Mouse (Mus musculus) layer of hippocampus, postnatal 14 days (tissue): ENCODE data around the gene Mlc1. TPM values are rescaled to one million over a fixed set of nuclear protein-coding genes. Genes with fewer than 3 reads are reported as not detected.

Experiments
- DNase-seq, 2 experiments: peaks; one replicate each; pipeline ENCODE4 v3.0.0; 2021 to 2022; ENCODE audit warnings: low spot score in 2 of 2, mixed read lengths in 1 of 2
- long read RNA-seq, 2 experiments: library from polyadenylated mRNA; stranded (forward); transcript quantifications; one replicate each; pipeline ENCODE4 v2.0.0; 2021
- total RNA-seq, 2 experiments: library from RNA; stranded (reverse); gene quantifications; 2 replicates each; pipeline ENCODE4 v1.2.3; 2021

Mlc1 gene
- total RNA-seq = 100 to 1,000 TPM; 132 to 137 TPM
- long read RNA-seq, experiment 1, transcript Mlc1-201 (12 exons, 2,783 nt) = major isoform, 91 of 127 reads
- long read RNA-seq, experiment 1, transcript Mlc1-202 (12 exons, 2,801 nt) = minor isoform, 10 of 127 reads
- long read RNA-seq, experiment 1, partial matches to known transcripts = 16 of 127 reads
- long read RNA-seq, experiment 1, other reads (novel, unspliced or antisense) = 10 of 127 reads
- long read RNA-seq, experiment 2, transcript Mlc1-201 (12 exons, 2,783 nt) = major isoform, 103 of 135 reads
- long read RNA-seq, experiment 2, partial matches to known transcripts = 17 of 135 reads
- long read RNA-seq, experiment 2, other reads (novel, unspliced or antisense) = 11 of 135 reads

DNA sequence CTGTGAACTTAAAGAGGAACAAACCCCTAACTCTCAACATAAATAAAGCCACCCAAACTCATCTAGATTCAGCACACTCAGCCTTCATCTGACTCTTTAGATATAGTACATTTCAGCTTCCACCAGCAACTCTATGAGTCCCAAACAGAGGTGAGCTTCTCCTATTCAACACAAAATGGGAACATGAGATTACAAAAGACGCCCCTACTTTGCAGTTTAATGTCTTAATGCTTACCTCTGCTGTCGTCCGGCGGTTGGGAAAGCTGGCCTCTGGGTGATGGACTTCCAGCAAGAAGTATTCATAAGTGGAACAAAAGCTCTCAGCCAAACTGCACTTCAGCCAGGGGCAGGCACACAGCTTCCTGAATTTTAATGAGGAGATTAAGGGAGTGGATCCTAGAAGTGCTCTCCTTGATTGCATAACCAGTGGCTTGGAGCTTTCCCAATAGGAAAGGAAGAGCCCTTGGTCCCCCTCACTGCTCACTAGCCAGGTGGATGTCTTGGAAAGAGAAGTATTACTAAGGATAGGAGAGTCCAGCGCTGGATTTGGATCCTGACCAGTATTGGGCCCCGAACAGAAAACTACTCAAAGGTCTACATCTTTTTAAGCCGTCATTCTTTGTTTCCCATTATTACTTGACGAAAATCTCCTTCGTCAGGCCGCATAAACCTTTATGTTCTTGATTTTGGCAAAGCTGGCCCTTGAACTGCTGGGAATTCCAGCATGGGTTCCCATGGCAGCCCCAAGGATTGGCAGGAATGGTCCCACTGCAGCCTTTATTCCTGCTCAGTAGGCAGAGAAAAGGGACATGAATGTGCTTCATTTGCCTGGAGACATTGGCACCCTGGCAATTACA lies at the start of gene Mlc1:
Gene Mlc1, minus strand, starts transcription at position 727 of the 857 bp plus-strand sequence.
- peak; percentile 29 to 80 for DNase-seq

DNA sequence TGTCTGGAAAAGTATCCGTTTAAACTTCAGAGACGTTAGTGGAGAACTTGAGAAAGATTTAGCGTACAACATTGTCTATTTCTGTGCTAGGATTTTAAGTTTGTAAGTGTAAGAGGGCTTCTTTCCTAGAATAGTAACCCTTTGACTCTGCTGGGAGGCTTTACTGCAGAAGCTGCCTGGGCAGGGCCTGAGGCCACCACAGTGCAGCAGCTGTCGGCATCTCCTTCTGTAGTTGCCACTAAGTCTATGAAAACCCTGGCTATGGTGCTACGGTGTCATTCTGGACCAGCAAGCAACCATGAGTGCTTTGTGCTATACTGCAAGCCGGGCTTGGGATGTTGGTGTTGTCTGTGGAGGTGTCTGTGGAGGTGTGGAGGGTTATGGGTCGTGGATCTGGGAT lies 41.7 kb upstream of the Mlc1 start:
- no peak for DNase-seq

DNA sequence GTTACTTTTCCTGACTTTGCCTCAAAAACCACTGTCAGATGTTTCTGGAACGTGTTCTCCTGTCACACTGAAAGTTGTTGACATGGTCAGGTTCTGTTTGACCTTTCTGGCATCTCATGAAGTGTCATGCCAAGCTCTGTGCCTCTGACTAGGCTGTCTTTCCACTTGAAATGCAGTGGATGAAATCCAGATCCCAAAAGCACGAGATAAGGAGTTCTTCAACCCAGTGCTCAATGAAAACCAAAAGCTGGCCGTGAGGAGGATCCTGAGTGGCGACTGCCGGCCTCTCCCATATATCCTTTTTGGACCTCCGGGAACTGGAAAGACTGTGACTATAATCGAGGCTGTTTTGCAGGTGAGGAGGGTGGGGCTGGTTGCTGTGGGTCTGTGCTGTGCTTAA lies 41.3 kb upstream of the Mlc1 start:
- no peak for DNase-seq

DNA sequence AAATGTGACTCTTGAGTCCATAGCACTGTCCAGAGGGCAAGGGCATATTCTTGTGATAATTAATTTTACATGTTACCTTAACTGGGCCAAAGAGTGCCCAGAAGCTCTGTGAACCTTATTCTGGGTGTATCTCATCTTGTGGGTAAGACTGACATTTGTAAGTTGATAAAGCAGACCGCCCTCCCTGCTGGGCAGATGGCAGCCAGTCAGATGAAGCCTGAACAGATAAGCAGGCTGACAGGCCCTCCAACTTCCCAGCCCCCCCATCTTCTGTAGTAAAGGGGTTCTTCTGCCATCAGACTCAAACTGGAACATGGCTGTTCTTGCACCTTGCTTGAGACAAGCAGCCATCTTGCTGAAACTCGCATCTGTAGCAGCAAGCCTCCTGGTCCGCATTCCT lies 37.9 kb upstream of the Mlc1 start:
- DNase-seq = peak in 1 of 2 experiments; percentile 14

DNA sequence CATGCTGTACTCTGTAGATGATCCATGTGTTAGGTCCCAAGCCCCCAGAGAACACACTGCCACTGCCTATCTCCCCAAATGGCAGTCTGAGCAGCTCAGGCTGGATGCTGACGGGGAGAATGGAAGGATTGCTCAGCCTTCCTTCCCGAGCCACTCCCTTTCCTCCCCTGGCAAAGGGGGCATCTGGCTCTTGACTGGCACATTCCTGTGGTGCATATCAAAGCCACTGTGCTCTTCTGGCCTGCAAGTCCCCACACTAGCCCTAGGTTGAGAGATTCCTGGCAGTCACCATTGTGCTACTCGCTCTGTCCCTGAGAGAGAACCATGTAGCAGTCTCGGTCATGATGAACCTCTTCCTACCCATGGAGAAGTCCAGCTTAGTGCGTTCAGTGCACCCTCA lies 29.0 kb upstream of the Mlc1 start:
- no peak for DNase-seq

DNA sequence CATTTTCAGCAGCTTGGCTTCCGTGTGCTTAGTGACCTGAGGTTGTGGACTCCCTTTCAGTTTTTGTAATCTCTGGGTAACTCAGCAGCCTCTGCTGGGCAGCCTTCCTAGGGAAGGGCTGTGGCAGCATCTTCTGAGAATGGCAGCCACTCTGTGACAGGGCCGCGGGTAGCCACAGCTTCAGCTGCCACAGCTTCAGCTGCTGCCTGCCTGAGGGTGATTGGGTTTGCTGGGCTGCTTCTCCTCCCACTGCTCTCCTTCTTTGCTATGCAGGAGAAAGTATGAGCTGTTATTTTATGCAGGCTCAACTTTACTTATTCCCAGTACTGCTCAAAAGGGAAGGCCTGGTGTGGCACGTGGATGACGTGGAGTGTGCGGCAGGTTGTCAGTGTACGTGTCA lies 28.2 kb upstream of the Mlc1 start:
- no peak for DNase-seq

DNA sequence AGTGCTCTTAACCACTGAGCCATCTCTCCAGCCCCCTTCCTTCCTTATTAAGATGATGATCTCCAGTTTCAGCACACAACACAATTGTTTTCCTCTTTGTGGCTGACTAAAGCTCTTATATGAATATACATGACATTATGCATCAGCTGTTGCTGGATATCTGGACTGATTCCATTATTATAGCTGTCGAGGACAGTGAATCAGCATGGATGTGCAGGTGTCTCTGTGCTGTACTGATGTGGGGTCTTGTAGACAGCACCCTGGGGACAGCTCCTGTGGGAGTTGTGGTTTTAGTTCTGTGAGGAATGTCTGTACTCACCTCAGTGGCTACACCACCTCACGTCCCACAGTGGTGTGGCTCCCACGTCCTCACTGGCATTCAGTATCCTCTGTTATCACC lies 22.4 kb upstream of the Mlc1 start:
- DNase-seq = no peak

DNA sequence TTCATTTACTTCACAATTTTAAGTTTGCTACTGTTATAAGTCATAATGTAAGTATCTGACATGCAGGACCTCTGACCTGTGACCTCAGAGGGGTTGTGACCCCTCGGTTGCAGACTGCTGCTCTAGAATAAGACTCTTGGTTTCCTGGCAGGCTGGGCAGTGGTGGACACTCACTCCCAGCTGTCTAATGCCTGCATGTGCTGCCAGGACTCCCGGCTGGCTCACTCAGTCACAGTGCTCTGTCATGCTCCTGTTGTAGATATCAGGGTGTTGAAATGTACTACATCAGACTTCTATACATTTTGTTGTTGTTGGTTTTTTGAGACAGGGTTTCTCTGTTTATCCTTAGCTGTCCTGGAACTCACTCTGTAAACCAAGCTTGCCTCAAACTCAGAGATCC lies 21.6 kb upstream of the Mlc1 start:
- no peak for DNase-seq

DNA sequence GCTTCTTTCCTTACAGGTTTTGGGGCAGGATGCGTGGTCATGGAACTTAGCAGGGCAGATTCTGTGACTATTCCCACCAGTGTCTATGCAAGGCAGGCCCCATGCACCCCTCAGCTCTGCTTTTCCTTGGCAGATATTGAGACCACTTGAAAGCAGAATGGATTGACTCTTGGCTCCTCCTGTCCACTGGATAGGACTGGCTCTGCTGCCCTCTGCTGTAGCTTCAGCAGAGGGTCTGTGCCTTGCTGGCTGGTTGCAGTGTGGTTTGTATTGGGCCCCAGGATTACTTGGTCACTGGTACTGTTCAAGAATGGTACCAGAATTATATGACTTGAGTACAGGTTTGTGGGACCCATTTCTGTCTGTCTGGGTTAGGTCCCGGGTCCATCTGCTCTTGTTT lies 20.3 kb upstream of the Mlc1 start:
- peak in 1 of 2 experiments; percentile 16 for DNase-seq

DNA sequence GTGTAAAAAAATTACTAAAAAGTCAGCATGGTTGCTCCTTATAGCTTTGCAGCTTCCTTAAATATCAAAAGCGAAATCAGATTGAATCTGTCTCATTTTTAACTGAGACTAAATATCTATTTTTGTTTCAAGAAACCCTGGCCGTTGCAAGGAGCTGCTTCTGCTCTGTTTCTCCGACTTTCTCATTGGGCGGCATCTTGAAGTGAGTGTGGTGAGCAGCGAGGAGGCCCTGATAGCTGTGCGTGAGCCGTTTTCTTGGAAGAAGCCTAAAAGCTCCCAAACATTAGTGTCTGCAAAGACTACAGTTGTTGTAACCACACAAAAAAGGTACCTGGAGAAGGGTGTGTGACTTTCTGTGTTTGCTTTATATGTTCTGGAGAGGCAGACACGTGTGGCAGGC lies 19.8 kb upstream of the Mlc1 start:
- DNase-seq = no peak

DNA sequence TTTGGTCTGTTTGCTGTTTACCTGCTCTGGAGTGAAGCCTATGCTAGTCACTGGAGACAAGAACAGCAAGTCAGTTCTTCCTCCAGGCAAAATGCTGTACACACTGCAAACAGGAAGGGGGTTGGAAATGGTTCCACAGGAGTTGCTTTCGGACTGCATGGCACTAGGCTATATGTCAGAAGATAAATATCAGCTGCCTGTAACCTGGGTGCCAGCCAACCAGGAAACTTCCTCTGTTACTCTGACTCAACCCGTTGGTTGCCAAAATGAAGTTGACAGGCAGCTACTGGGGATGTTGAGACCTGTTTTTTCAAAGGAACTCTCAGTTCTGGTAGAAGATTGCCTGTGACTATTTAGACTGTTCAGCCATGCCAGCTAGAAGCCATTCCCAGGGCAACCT lies 10.4 kb upstream of the Mlc1 start:
- no peak for DNase-seq

DNA sequence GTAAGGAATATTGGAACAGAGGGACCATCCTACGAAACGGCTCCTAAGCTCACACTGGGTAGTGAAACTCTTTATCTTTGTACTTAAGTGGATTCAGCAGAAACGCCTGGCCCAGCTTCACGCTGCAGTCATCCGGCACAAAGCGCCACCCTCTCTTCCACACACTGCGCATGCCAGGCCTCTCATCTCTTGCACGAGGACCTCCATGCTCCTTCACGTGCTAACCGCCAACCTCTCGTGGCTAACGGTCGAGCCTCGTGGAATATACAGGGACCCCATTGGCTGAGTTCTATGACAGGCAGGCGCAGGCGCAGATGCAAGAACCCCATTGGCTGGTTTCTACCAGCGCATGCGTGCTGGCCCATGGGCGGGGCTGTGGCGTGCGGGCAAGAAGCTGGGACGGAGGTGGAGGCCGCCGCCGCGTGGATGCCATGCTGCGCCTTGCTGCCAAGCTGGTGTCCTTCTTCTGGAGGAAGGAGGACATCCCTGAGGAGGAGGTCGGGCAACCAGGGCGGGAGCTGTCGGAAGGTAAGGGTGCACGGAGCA lies 3.8 kb upstream of the Mlc1 start, which contains the start of gene Mov10l1:
Gene Mov10l1, plus strand, starts transcription at position 376 of the 546 bp plus-strand sequence.
- no peak for DNase-seq

DNA sequence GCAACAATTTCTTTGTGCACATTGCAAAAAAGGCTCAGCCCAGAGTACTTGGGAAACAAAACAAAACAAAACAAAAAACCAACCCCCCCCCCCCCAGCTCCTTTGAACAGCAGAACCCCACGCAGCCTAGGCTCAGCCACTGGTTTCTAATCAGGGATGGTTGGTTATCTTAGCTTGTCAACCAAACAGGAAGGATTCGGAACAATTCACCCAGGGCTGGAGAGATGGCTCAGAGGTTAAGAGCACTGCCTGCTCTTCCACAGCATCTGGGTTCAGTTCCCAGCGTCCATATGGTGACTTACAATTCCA lies 285 bp upstream of the Mlc1 start:
- DNase-seq = no peak

DNA sequence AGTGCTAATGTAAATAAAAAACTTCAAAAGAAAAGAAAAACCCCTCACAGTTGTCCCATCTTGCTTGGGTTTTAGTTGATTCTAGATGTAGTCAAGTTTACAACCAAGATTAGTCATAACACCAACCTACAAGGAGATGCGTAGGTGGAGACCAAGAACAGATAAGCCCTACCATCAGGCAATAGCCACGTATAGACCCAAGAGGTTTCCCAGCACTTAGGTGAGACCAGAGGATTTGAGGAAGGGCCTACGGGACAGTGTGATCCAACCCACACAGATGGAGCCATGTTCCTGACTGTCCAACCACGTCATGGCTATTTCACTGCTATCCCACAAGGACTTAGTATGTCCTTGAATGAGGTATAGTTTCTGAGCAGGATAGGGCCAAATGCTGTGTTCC lies 6.5 kb downstream of the Mlc1 start:
- no peak for DNase-seq

DNA sequence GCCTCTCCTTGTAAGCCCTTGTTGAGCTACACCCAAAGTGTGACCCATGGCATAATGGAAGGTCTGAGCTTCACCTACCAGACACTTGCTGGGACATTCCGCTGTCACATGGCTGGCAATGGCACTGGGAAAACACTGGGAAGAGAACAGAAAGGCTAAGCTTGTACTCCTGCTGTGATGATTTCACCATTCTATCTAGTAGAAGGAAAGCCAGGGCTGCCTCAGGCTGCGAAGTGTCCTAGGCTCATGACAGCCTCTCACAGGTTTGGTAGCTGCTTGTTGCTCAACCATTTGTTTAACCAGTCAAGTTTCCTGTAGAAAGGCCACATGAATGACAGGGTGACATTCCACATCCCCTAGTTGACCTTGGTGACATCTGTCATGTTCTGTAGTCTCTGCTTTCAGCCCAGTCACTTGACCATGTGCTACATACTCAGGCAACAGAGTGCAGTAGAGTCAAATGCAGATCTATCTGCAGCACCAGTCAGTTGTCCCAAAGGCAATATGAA lies 14.7 kb downstream of the Mlc1 start:
- no peak for DNase-seq

DNA sequence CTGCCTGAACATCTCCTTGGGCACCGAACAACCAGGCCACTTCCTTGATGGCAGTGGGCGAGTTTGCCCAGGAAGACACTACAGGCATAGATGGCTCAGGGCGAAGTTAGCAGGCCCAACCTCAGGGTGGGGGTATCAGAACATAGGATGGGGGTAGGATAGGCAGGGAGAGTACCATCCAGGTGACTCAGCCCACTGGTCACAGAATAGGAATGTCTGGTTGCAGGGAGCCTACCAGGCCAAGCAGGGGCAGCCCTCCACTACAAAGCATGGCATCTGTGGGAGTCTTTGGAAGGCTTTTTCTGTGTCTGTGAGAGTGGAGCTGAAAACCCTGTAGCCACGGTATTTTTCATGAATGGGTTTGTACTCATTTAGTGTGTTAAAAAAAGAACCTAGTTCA lies 21.3 kb downstream of the Mlc1 start:
- DNase-seq = no peak

DNA sequence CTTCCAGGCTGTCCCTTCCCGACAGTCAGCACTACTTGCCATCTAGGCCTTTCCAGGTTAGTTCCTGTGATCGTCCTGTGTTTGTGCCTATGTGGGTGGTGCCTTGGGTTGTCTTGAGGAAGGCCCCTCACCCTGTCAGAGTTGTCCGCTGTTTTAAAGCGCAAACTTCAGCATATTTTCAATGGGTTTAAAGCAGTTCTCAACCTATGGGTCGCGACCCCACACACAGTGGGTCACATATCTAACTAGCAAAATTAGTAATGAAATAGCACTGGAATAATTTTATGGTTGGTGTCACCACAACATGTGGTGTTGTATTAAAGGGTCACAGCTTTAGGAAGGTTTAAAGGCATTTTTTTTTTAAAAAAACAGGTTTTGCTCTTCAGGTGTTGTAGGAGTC lies 23.5 kb downstream of the Mlc1 start:
- no peak for DNase-seq

DNA sequence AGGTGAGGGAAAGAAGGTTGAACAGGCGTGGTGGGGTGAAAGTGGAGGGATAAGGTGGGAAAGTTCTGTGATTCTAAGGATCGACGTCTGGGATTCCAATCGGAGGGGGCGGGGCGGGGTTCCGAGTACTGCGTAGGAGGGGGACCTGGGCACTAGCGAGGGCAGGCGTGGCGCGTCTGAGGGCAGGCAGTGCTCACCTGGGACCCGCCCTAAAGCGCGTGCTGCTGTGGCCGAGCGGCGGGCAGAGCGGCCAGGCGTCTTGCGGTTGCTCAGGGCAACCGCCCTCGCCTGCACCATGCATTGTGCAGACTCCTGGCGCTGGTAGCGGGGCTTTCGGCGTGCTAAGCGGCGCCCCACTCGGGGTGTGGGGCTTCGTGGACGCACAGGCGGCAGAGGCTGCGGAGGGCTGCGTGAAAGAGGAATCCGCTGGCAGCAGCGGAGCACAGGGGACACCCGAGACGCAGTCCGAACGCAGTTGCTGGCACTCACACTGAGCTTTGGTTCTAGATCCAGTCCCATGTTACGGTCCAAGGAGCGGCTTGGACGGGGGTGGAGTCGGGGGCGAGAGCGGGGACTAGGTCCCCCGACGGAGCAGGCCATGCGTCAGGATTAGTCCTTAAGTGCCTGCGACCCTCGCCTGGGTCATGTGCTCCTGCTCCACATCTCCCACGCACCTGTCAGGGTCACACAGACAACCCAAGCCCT lies 24.3 kb downstream of the Mlc1 start, which contains the start of gene Ttll8:
Gene Ttll8, minus strand, starts transcription at position 51 of the 705 bp plus-strand sequence.
- DNase-seq = no peak

DNA sequence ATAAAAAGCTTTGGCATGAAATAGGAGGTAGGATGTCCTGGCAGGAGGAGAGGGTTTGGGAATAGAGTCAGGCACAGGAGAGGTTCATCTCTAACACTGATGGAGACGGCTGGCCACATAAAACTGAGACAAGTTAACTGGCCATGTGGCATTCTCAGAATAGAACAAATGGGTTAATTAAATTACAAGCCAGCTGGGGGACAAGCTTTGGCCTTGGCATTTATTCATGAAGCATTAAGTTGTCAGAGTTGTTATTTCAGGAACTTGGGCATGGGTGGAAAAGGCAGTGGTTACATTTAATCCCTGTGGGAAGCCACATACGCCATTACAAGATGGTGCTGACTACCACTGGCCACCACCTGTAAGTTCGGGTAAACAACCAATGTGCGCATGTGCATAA lies 27.6 kb downstream of the Mlc1 start:
- DNase-seq = no peak

DNA sequence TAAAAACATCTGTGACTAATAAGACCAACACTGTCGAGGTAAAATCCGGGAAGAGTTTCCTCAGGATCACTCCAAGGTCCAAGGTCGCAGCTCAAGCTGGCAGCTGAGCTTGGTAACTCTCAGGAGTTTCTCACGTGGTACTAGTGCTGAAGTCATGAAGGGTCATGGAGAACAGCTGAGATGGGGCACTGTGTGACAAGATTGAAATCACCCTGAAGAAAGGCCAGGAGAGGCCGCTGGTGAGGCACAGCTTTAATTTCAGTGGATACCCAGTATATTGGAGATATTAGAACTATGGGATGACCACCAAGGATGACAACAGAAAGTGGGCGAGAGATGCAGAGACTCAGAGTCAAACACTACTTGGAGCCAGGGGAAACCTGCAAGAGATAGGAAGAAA lies 32.0 kb downstream of the Mlc1 start:
- DNase-seq = no peak

DNA sequence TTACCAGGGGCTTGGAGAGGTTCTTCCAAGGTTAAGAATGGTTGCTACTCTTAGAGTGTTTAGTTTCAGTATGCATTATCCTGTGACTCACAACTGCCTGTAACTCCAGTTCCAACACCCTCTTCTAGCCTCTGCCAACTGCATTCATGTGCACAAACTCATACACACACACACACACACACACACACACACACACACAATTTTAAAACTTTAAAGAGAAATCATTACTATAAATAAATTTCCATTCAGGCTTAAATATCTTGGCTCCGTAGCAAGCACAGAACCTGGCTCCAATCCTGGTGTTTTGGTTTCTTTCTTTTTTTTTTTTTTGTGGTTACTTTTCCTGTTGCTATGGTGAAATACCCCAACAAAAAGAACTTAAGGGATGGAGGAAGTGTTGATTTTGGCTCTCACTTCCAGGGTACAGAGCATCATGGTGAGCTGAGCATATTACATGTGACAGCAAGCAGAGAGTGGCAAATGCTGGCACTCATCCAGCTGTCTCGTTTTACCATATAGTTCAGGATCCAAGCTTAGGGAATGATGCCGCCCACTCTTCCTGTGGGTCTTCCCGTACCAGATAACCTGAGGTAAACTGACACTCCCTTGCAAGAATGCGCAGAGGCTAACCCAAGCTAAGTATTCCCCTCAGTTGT lies 34.8 kb downstream of the Mlc1 start:
- DNase-seq = no peak
